Mouse (Mus musculus): Measurements from ENCODE around the gene Oca2. TPM values are rescaled to one million over a fixed set of nuclear protein-coding genes. Genes with fewer than 3 reads are reported as not detected.

Gene Oca2
- polyA plus RNA-seq (2012; ENCODE audit: insufficient read depth, insufficient read length, missing spikeins) = not detected in 2 replicates

DNA sequence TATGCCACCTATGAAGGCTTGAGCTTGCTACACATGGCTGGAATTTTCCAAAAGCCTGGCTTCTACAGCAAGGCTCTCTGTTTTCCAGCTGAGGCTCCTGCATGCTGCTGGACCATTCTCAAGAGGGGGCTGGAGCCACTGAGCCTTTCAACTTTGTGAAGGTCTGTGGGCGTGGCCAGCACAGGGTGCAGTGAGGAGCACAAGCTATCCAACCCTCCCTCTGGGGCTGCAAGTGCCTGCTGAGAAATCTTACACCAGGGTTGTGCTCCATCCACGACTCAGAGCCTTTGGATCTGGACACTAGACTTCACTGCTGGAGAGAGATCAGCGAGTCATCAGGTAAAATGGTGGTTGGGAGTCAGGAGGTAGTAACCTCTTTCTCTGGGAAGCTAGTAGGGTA lies at the start of gene Oca2:
TSS of gene Oca2 (plus strand) at position 218 of the 400 bp plus-strand sequence.
- no peaks in the 10 kb centered on the region for H3K4me1 ChIP-seq (ENCODE audit: control insufficient read depth, insufficient read depth, insufficient read length, low read length)
- no peak within 1 kb of the TSS for H3K27ac ChIP-seq (replicated peaks; ENCODE audit: low read depth, low read length)
- no peak within 1 kb of the TSS for H3K4me3 ChIP-seq (ENCODE audit: insufficient read depth, low read depth, low read length)

DNA sequence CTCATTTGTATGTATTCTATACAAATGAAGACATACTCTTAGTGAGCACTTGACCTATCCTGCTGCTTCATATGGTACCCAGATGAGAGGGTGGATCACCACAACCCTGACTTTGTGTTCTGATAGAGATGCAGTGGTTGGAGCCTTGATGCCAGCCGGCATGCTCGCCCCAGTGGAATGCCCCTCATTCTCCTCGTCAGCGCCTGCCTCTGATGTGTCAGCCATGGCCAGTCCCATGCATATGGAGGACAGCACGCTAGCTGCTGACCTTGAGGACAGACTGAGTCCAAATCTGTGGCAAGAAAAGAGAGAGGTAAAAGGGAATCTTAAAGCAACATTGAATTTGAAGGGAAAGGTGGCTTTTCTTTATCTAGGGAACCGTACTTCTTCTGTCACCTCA lies 48.5 kb upstream of the Oca2 start:
- no peak overlapping the region for H3K27ac ChIP-seq (replicated peaks; ENCODE audit: low read depth, low read length)
- H3K4me3 ChIP-seq (ENCODE audit: insufficient read depth, low read depth, low read length) = no peak overlapping the region
- H3K4me1 ChIP-seq (ENCODE audit: control insufficient read depth, insufficient read depth, insufficient read length, low read length) = no peaks in the 10 kb centered on the region

DNA sequence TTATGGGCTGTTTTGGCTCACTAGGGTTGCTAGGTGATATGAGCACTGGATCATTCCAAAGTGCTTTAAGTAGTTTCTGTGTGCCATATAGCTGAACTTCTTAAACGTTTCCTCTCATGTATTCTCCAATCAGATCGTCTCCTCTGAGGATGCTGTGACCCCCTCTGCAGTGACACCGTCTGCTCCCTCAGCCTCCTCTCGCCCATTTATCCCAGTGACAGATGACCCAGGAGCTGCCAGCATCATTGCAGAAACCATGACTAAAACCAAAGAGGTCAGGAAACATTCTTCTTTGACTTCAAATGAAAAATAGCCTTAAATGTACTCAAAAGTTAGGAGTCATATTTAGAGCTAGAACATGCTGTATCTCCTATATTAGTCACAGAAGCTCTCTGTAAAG lies 47.9 kb upstream of the Oca2 start:
- Histone ChIP-seq H3K27ac (replicated peaks; ENCODE audit: low read depth, low read length) (no peak overlapping the region), H3K4me1 (ENCODE audit: control insufficient read depth, insufficient read depth, insufficient read length, low read length) (no peaks in the 10 kb centered on the region), H3K4me3 (ENCODE audit: insufficient read depth, low read depth, low read length) (no peak overlapping the region)

DNA sequence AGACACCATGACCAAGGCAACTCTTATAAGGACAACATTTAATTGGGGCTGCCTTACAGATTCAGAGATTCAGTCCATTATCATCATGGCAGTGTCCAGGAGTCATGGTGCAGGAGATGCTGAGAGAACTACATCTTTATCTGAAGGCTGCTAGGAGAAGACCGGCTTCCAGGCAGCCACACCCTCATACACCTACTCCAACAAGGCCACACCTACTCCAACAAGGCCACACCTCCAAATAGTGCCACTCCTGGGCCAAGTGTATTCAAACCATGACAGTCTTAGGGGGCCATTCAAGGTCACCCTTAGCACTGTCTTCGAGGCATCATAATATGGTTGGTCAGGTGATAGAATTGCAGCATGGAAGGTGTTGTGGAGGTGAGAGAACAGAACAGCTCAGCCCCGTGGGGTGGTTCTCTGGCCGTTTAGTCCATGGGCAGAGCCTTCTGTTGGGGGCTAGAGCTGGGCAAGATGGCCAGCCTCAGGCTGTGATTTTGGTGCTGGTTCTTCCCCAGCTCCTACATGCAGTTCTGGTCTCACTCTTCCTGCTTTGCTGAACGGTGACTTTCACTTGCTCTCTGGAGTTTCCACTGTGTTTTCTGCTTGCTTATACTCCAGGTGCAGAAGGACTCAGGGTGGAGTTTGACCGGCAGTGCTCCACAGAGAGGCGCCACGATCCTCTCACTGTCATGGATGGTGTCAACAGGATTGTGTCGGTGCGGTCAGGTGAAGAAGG lies 37.9 kb upstream of the Oca2 start:
- H3K27ac ChIP-seq (replicated peaks; ENCODE audit: low read depth, low read length) = no peak overlapping the region
- H3K4me1 ChIP-seq (ENCODE audit: control insufficient read depth, insufficient read depth, insufficient read length, low read length) = no peaks in the 10 kb centered on the region
- H3K4me3 ChIP-seq (ENCODE audit: insufficient read depth, low read depth, low read length) = no peak overlapping the region

DNA sequence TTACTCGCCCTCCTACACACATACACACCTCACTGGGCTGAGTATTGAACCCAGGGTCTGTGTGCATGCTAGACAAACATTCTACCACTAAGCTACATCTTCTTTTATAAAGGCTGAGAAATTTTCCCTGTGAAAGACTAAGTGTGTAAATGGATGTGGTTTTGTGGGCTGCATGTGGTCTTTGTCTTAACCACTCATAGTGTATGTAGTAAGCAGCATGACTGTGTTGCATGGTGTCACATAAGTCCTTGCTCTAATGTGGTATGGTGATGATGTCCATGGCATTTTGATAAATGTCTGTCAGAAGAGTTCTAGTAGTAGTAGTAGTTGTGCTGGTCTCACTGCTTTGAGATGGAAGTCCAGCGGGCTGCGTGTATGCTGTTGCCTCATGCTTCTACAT lies 36.7 kb upstream of the Oca2 start:
- Histone ChIP-seq H3K4me1 (ENCODE audit: control insufficient read depth, insufficient read depth, insufficient read length, low read length) (no peaks in the 10 kb centered on the region), H3K27ac (replicated peaks; ENCODE audit: low read depth, low read length) (no peak overlapping the region), H3K4me3 (ENCODE audit: insufficient read depth, low read depth, low read length) (no peak overlapping the region)

DNA sequence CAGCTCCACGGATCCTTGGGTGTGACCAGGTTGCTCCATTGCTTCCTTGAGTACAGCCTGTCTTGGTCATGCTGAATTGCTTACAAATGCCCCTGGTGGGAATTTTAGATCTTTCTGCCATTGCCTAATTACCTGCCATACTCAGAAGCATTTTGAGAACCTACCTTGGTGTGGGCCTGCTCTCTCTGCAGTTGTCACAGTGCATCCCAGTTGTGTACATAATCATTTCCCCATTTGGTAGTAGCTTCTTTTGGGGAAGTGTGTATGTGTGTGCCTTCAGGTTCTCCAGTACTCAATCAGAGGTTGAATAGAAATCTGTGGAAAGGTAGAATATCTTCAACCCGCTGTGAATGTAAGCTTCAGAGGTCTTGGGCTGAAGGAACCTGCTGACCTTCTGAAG lies 36.3 kb upstream of the Oca2 start:
- no peaks in the 10 kb centered on the region for H3K4me1 ChIP-seq (ENCODE audit: control insufficient read depth, insufficient read depth, insufficient read length, low read length)
- no peak overlapping the region for H3K27ac ChIP-seq (replicated peaks; ENCODE audit: low read depth, low read length)
- H3K4me3 ChIP-seq (ENCODE audit: insufficient read depth, low read depth, low read length) = no peak overlapping the region

DNA sequence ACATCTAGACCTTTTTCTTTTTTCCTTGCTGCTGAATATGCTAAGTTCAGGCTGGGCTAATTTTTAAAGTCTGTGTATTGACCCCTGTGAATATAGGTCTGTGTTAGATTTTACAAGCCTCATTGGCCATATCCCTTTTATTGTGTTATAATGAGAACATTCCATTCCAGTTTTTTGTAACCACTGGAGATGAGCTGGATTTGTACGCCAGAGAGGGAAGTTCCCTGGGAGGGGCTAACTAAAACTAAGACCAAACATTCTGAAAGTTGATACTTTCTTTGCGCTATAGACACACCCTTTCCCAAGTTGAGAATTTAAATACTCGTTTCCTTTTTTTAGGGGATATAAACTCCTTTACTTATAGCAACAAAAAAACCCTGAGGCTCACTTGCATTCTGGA lies 34.7 kb upstream of the Oca2 start:
- Histone ChIP-seq H3K27ac (replicated peaks; ENCODE audit: low read depth, low read length) (no peak overlapping the region), H3K4me3 (ENCODE audit: insufficient read depth, low read depth, low read length) (no peak overlapping the region), H3K4me1 (ENCODE audit: control insufficient read depth, insufficient read depth, insufficient read length, low read length) (no peaks in the 10 kb centered on the region)

DNA sequence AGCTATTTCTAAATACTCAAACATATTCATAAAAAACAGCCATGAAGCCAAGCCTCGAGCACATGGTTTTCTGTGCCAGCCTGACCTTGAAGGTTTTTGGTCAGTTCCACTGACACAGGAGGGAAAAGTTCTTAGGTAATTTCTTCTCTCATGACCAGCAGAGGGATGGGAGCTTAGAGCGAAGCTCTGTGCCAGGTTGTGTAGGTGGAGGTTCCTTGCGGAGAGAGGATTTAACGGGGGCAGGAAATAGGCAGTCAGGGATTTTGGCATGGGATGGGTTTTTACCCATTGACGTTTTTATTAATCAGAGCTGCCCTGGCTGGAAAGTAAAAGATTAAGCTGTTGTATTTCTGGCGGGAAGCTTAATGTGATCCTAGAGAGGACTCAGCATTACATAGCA lies 18.7 kb upstream of the Oca2 start:
- Histone ChIP-seq H3K27ac (replicated peaks; ENCODE audit: low read depth, low read length) (no peak overlapping the region), H3K4me1 (ENCODE audit: control insufficient read depth, insufficient read depth, insufficient read length, low read length) (no peaks in the 10 kb centered on the region), H3K4me3 (ENCODE audit: insufficient read depth, low read depth, low read length) (no peak overlapping the region)

DNA sequence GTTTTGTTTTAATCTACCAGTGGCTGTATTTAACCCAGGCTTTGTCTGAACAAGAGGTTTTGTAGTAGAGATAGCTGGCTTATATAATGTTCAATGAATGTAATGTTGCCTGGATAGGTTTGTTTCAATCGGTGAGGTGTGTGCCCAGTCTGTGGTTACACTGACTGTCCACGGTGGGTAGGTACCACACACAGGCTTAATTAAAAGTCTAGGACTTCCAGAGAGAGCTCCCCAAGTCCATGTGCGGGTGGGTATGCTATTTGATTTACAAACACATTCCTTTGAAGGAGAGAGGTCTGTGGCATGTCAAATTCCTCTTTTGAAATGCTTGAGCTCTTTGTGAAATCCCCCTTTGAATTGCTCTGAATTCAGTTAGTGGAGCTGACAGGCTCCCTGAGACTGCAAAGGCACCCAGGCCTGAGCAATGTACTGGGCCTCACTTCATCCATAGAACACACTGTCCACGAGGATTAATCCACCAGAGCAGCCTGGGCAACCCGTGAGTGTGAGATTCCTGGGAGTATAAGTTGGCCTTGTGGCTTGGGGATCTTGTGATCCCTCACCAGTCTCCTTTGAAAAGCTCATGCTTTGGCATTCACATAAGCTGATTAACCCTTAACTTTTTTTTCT lies 3.7 kb upstream of the Oca2 start:
- no peak overlapping the region for H3K27ac ChIP-seq (replicated peaks; ENCODE audit: low read depth, low read length)
- no peak overlapping the region for H3K4me3 ChIP-seq (ENCODE audit: insufficient read depth, low read depth, low read length)
- H3K4me1 ChIP-seq (ENCODE audit: control insufficient read depth, insufficient read depth, insufficient read length, low read length) = no peaks in the 10 kb centered on the region

DNA sequence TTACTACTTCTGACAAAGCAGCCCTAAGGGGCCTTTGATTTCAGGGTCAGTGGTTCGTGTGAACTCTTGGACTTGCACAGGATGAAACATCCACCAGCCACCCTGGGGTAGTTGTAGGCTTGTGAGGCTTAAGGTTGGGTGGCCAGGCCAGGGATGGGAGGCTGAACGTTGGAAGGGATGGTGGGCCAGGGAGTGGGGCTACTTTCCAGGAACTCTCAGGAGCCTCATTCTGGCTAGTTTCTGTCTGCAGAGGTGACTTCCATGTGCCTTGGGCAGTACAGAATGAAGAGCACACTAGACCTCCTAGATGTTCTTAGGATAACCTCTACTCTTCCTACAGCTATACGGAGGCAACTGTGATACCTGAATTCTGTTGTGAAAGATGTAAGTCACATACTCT lies 2.9 kb upstream of the Oca2 start:
- no peak overlapping the region for H3K4me3 ChIP-seq (ENCODE audit: insufficient read depth, low read depth, low read length)
- no peak overlapping the region for H3K27ac ChIP-seq (replicated peaks; ENCODE audit: low read depth, low read length)
- no peaks in the 10 kb centered on the region for H3K4me1 ChIP-seq (ENCODE audit: control insufficient read depth, insufficient read depth, insufficient read length, low read length)

DNA sequence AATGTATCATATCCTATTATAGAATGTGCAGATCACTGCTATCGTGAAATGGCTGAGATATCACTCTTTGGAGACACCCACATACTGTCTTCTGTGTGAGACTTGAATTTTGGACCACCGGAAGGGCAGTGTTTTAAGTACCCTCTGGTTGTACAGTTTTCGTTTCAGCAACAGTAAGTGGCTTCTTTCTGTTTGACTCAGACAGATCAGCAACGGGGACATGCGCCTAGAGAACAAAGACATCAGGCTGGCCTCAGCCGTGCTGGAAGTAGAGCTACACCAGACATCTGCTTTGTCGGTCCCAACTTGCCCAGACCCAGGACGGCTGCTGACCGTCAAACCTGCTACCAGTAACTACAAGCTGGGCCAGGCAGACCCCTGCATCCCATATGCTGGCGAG lies 15.0 kb downstream of the Oca2 start:
- no peak overlapping the region for H3K4me3 ChIP-seq (ENCODE audit: insufficient read depth, low read depth, low read length)
- no peaks in the 10 kb centered on the region for H3K4me1 ChIP-seq (ENCODE audit: control insufficient read depth, insufficient read depth, insufficient read length, low read length)
- no peak overlapping the region for H3K27ac ChIP-seq (replicated peaks; ENCODE audit: low read depth, low read length)

DNA sequence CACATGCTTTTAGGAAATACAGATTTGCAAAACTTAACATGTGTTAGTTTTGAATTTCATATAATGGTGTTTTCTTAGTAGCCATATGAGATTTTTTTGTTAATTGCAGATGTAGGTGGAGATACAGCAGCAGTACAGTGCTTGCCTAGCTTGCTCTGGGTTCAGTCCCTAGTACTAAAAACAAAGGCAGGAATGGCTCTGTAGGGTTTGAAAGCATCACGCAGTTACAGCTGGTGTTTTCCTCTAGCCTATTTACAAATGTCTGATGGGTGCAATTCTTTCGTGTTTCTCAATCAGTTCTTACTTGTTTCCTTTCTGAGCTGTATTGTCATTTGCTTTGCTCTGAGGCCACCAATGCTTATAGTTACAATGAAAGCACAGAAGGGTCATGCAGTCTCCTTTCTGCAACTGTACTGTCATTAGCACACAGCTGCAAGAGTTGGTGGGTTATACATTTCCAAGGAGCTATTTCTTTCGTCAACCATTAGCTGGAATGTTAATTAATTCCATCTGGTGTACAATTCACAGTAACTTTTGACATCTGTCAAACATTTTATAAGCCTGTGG lies 18.4 kb downstream of the Oca2 start:
- no peak overlapping the region for H3K27ac ChIP-seq (replicated peaks; ENCODE audit: low read depth, low read length)
- H3K4me3 ChIP-seq (ENCODE audit: insufficient read depth, low read depth, low read length) = no peak overlapping the region
- H3K4me1 ChIP-seq (ENCODE audit: control insufficient read depth, insufficient read depth, insufficient read length, low read length) = no peaks in the 10 kb centered on the region

DNA sequence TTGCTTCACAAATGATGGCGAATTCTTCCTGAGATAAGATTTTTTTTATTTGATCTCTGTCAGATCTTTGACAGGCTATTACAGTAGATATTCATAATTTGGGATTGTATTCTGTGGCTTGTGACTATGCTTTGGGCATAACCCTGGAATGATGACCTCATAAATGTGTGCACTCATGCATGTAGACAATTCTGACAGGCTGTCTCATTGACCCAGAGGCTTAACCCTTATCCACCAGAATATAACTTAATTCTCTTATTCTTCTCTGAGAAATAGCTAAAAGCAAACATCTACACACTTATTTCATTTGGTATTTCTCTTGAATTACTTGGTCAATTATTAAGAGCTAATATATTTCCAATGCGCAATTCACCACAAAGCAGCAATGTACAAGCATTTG lies 37.9 kb downstream of the Oca2 start:
- Histone ChIP-seq H3K27ac (replicated peaks; ENCODE audit: low read depth, low read length) (no peak overlapping the region), H3K4me1 (ENCODE audit: control insufficient read depth, insufficient read depth, insufficient read length, low read length) (no peaks in the 10 kb centered on the region), H3K4me3 (ENCODE audit: insufficient read depth, low read depth, low read length) (no peak overlapping the region)

DNA sequence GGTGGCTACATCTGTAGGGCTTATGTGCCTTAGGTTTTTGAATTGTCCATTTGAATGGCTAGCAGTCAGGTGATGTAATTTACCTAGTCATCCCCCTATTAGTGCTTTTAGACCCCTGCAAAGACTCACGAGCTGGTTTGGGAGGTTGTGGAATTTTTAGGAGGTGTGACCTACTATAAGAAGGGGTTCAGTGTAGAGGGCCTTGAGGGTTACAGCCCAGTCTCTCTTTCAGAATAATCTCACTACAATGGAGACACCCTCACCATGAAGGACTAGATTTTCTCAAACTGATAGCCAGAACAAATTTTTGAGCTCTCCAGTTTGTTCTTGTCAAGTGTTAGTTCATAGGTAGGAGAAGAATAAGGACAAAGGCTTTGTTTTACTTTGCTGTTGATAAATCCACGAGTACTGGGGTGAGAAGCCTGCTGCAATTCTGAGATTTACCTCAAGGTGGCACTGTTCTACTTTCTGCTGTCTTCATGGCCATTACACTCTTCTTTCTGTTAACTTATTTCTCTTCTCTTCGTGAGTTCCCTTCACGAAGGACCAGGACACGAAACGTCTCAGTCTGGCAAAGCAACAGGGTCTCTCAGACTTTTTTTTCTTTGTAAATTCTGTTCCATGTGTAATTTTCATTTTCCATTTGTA lies 52.0 kb downstream of the Oca2 start:
- H3K4me1 ChIP-seq (ENCODE audit: control insufficient read depth, insufficient read depth, insufficient read length, low read length) = no peaks in the 10 kb centered on the region
- H3K27ac ChIP-seq (replicated peaks; ENCODE audit: low read depth, low read length) = no peak overlapping the region
- H3K4me3 ChIP-seq (ENCODE audit: insufficient read depth, low read depth, low read length) = no peak overlapping the region

DNA sequence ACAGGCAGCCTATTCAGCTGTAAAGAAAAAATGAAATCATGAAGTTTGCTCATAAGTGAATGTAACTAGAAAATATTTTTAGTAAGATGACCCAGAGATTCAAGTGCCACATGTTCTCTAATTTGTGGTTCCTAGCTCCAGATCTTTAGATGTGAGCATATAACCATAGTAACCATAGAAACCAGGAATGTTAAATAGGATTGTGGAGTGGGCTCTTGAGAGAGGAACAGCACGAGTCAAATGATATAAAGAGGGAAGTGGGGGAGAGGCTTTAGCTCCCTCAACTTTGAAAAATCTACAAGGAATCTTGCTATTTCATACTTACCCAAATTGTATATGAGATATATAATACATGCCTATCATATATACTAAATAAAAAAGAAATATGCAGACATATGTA lies 64.8 kb downstream of the Oca2 start:
- Histone ChIP-seq H3K4me3 (ENCODE audit: insufficient read depth, low read depth, low read length) (no peak overlapping the region), H3K4me1 (ENCODE audit: control insufficient read depth, insufficient read depth, insufficient read length, low read length) (no peaks in the 10 kb centered on the region), H3K27ac (replicated peaks; ENCODE audit: low read depth, low read length) (no peak overlapping the region)

Measured in brown adipose tissue, adult 24 weeks (tissue).